In genomic region chr10:75647362-75647761, GRCm38 (mm10) we compare ENCODE assay signal across 9 mouse cellular contexts. TPM values are rescaled to one million over a fixed set of nuclear protein-coding genes. Genes with fewer than 3 reads are reported as not detected.
DNase-seq lines count a peak whose midpoint lies in the region; ATAC-seq and TF ChIP-seq lines count a peak whose summit lies in the region.
"Had no signal": no experiment of that assay in that cellular context is flagged by ENCODE, and none has a peak within 500 bp of the region (broad histone marks: within the 10 kb centered on the region; RNA-seq: fewer than 3 reads in every experiment).

No protein-coding gene starts in this region.

- H3K36me3 ChIP-seq in hindbrain, postnatal 0 days (ENCODE audit: insufficient read depth, low read length), result peaks cover 26% of the 10 kb centered on the region

- H3K27ac ChIP-seq in hindbrain, postnatal 0 days, result peak overlapping the region; percentile 8; the same call in 1 of the 2 replicates

- H3K27me3 ChIP-seq in hindbrain, postnatal 0 days (ENCODE audit: insufficient read depth, low read length), result no peaks in the 10 kb centered on the region

- TF ChIP-seq CTCF in hindbrain, postnatal 0 days (IDR thresholded peaks at IDR 0.05; ENCODE audit: low read depth), result no peak

- no peak overlapping the region for H3K4me3 ChIP-seq in hindbrain, postnatal 0 days (ENCODE audit: low read length)
- H3K4me3 ChIP-seq: myocyte had no signal

- H3K9ac ChIP-seq in hindbrain, postnatal 0 days (replicated peaks; ENCODE audit: low read length), result no peak overlapping the region

- WGBS in hindbrain, postnatal 0 days, result 46% methylated on average over 3 of the region's 3 CpGs

- H3K9me3 ChIP-seq in hindbrain, postnatal 0 days (ENCODE audit: low read length), result no peaks in the 10 kb centered on the region

- H3K4me2 ChIP-seq in hindbrain, postnatal 0 days (ENCODE audit: low read depth, low read length), result no peak overlapping the region

- peak; percentile 76 for DNase-seq in cerebellum, adult 11-12 months
- no peak for DNase-seq in cerebellum, adult 8-10 months
- DNase-seq in urinary bladder, postnatal 14 days (ENCODE audit: low spot score), result peak; percentile 62
- no peak for DNase-seq in urinary bladder, postnatal 25 days (ENCODE audit: low spot score)
- DNase-seq in hindbrain, postnatal 0 days (ENCODE audit: low spot score), result peak; percentile 84
- peak; percentile 79 for DNase-seq in lung, postnatal 10 days
- no peak for DNase-seq in spleen, postnatal 4 days (ENCODE audit: low spot score in 2 of 2)
- DNase-seq in liver, result no peak

- H3K4me1 ChIP-seq in hindbrain, postnatal 0 days (ENCODE audit: insufficient read depth, low read length), result peaks cover 16% of the 10 kb centered on the region; the same call in 1 of the 2 replicates

- ATAC-seq in hindbrain, postnatal 0 days, result peak; percentile 51

RNA-seq across cellular contexts. Expression of gene Susd2, which starts 3.6 kb away (rescaled TPM):
- 14.4 and 14.9 TPM in 2 replicates for total RNA-seq in hindbrain, postnatal 0 days (2014; rRNA removed)
- polyA plus RNA-seq in hindbrain, postnatal 0 days (2015; fragmentation: Nextera tagmentation; extraction: Ambion mirVana), result 11.2 and 11.4 TPM in 2 replicates

RNA-seq across cellular contexts. Expression of gene Ggt5, which starts 58.2 kb away (rescaled TPM):
- total RNA-seq in hindbrain, postnatal 0 days (2014; rRNA removed), result 2.8 and 3.4 TPM in 2 replicates
- polyA plus RNA-seq in hindbrain, postnatal 0 days (2015; fragmentation: Nextera tagmentation; extraction: Ambion mirVana), result 2.3 TPM in 2 replicates

Comparison
In these comparisons a context has a peak if more than half of its experiments do, and no peak if none do; other contexts are left out.
1. DNase-seq: peak in cerebellum, adult 11-12 months (single experiment), urinary bladder, postnatal 14 days (single experiment), hindbrain, postnatal 0 days (single experiment) and lung, postnatal 10 days (single experiment); none in cerebellum, adult 8-10 months (single experiment), urinary bladder, postnatal 25 days (single experiment), spleen, postnatal 4 days (0 of 2) and liver (single experiment).